Mouse (Mus musculus) adrenal gland, postnatal 25 days (tissue): ENCODE results near the gene Ibtk. TPM values are rescaled to one million over a fixed set of nuclear protein-coding genes. Genes with fewer than 3 reads are reported as not detected.

Source experiments
- DNase-seq: peaks from one replicate; pipeline ENCODE4 v3.0.0; 2021; ENCODE audit warnings: mixed read lengths
- total RNA-seq: library from RNA; stranded (reverse); gene quantifications from 2 replicates; pipeline ENCODE4 v1.2.3, GENCODE M21; 2021

Ibtk gene
- total RNA-seq, 1 experiment from 2014 or later, result 63.7 TPM

- DNase-seq, result no peak
Observed at GRCm38 (mm10) chr9:85701981-85702380, 47.2 kb downstream of the Ibtk start.

- DNase-seq, result no peak
Observed at GRCm38 (mm10) chr9:85695606-85696005, 53.5 kb downstream of the Ibtk start.

GRCm38 (mm10) chr9:85693231-85694116 lies 55.7 kb downstream of the Ibtk start:
- no peak for DNase-seq

- DNase-seq, result no peak
Observed at GRCm38 (mm10) chr9:85685010-85685409, 64.1 kb downstream of the Ibtk start.

GRCm38 (mm10) chr9:85675131-85675905 lies 73.8 kb downstream of the Ibtk start:
- no peak for DNase-seq

GRCm38 (mm10) chr9:85673907-85674481 lies 75.1 kb downstream of the Ibtk start:
- DNase-seq, result peak; percentile 20

GRCm38 (mm10) chr9:85671582-85672331 lies 77.4 kb downstream of the Ibtk start:
- DNase-seq, result no peak

GRCm38 (mm10) chr9:85664316-85664715 lies 84.8 kb downstream of the Ibtk start:
- no peak for DNase-seq

- DNase-seq, result no peak
Observed at GRCm38 (mm10) chr9:85663810-85664209, 85.3 kb downstream of the Ibtk start.

GRCm38 (mm10) chr9:85663091-85663490 lies 86.0 kb downstream of the Ibtk start:
- no peak for DNase-seq

- DNase-seq, result no peak
Observed at GRCm38 (mm10) chr9:85653401-85653800, 95.7 kb downstream of the Ibtk start.

- DNase-seq, result no peak
Observed at GRCm38 (mm10) chr9:85638276-85638675, 110.9 kb downstream of the Ibtk start.

Other genes with a start within 250 kb of the Ibtk start
- gene Tpbg, start 93.0 kb upstream of the Ibtk start, total RNA-seq, result 1.9 and 2.9 TPM in 2 replicates